Mouse (Mus musculus) right cerebral cortex, adult 18-20 months (tissue): ENCODE measurements around the gene Als2cr12.
"Not testable (repeated sequence)": the region's sequence is repeated elsewhere in the genome, so short reads cannot be mapped to it uniquely, and the experiment has no call there.

Source experiments
- DNase-seq: peaks from one replicate; pipeline ENCODE4 v3.0.0; 2022; ENCODE audit warnings: mixed read lengths

The Als2cr12 gene

GRCm38 (mm10) chr1:58695810-58696209 lies at the start of gene Als2cr12:
Gene Als2cr12 (minus strand): TSS chr1:58695989.
- not testable (repeated sequence) for DNase-seq

GRCm38 (mm10) chr1:58744645-58745044 lies 48.9 kb upstream of the Als2cr12 start:
- DNase-seq: no peak

GRCm38 (mm10) chr1:58743252-58743651 lies 47.5 kb upstream of the Als2cr12 start:
- no peak for DNase-seq

GRCm38 (mm10) chr1:58742571-58743021 lies 46.8 kb upstream of the Als2cr12 start:
- DNase-seq: no peak

- peak; percentile 92 for DNase-seq
These were observed 43.7 kb upstream of the Als2cr12 start for GRCm38 (mm10) chr1:58739529-58739928.

GRCm38 (mm10) chr1:58736968-58737367 lies 41.2 kb upstream of the Als2cr12 start:
- peak; percentile 83 for DNase-seq

GRCm38 (mm10) chr1:58735962-58736361 lies 40.2 kb upstream of the Als2cr12 start:
- DNase-seq: no peak

- DNase-seq: no peak
These were observed 38.5 kb upstream of the Als2cr12 start for GRCm38 (mm10) chr1:58734043-58734920.

GRCm38 (mm10) chr1:58733636-58734035 lies 37.8 kb upstream of the Als2cr12 start:
- DNase-seq: no peak

- DNase-seq: no peak
These were observed 32.7 kb upstream of the Als2cr12 start for GRCm38 (mm10) chr1:58728590-58728868.

GRCm38 (mm10) chr1:58727747-58728589 lies 32.2 kb upstream of the Als2cr12 start:
- no peak for DNase-seq

- no peak for DNase-seq
These were observed 31.4 kb upstream of the Als2cr12 start for GRCm38 (mm10) chr1:58727019-58727746.

GRCm38 (mm10) chr1:58725767-58726166 lies 30.0 kb upstream of the Als2cr12 start:
- DNase-seq: no peak

- no peak for DNase-seq
These were observed 29.3 kb upstream of the Als2cr12 start for GRCm38 (mm10) chr1:58725095-58725494.

GRCm38 (mm10) chr1:58724533-58724932 lies 28.7 kb upstream of the Als2cr12 start:
- no peak for DNase-seq

- no peak for DNase-seq
These were observed 28.1 kb upstream of the Als2cr12 start for GRCm38 (mm10) chr1:58723809-58724405.

- no peak for DNase-seq
These were observed 27.4 kb upstream of the Als2cr12 start for GRCm38 (mm10) chr1:58723062-58723808.

GRCm38 (mm10) chr1:58722115-58722938 lies 26.5 kb upstream of the Als2cr12 start:
- no peak for DNase-seq

GRCm38 (mm10) chr1:58720988-58721387 lies 25.2 kb upstream of the Als2cr12 start:
- no peak for DNase-seq

GRCm38 (mm10) chr1:58720090-58720489 lies 24.3 kb upstream of the Als2cr12 start:
- no peak for DNase-seq

- no peak for DNase-seq
These were observed 23.7 kb upstream of the Als2cr12 start for GRCm38 (mm10) chr1:58719356-58719945.
